Mouse (Mus musculus) stomach, embryonic 16.5 days (tissue): ENCODE results near the gene Nipa1. TPM values are rescaled to one million over a fixed set of nuclear protein-coding genes. Genes with fewer than 3 reads are reported as not detected.
"Not testable (repeated sequence)": the region's sequence is repeated elsewhere in the genome, so short reads cannot be mapped to it uniquely, and the experiment has no call there.

Source experiments
- ATAC-seq: fragments of 200-750 bp; cut with Nextera tagmentation; 2 replicates; pipeline ENCODE4 v1.8.0; 2017; ENCODE audit warnings: moderate number of reproducible peaks, moderate TSS enrichment; ENCODE audit not compliant: insufficient read depth, low FRiP score
- H3K27ac ChIP-seq: fragments of 300-500 bp; sonication (generic); 2 replicates; pipeline ENCODE4 v1.5.1; 2014; ENCODE audit warnings: low read length
- H3K27me3 ChIP-seq: fragments of 300-500 bp; sonication (generic); 2 replicates; pipeline ENCODE4 v1.6.1; 2014; ENCODE audit warnings: low read length, control low read depth, mixed read lengths; ENCODE audit not compliant: control insufficient read depth, insufficient read depth
- H3K36me3 ChIP-seq: fragments of 300-500 bp; sonication (generic); 2 replicates; pipeline ENCODE4 v1.6.1; 2014; ENCODE audit warnings: low read length; ENCODE audit not compliant: control insufficient read depth, insufficient read depth
- H3K4me1 ChIP-seq: fragments of 300-500 bp; sonication (generic); 2 replicates; pipeline ENCODE4 v1.6.1; 2014; ENCODE audit warnings: low read length, control low read depth, mixed read lengths; ENCODE audit not compliant: control insufficient read depth, insufficient read depth
- H3K4me2 ChIP-seq: fragments of 300-500 bp; sonication (generic); 2 replicates; pipeline ENCODE4 v1.6.1; 2014; ENCODE audit warnings: low read depth, low read length, mixed read lengths
- H3K4me3 ChIP-seq: fragments of 300-500 bp; sonication (generic); replicated peaks from 2 replicates; pipeline ENCODE4 v1.5.1; 2014; ENCODE audit warnings: mild to moderate bottlenecking, low read length
- H3K9ac ChIP-seq: fragments of 300-500 bp; sonication (generic); 2 replicates; pipeline ENCODE4 v1.6.1; 2014; ENCODE audit warnings: low read length
- H3K9me3 ChIP-seq: fragments of 300-500 bp; sonication (generic); replicated peaks from 2 replicates; pipeline ENCODE4 v1.6.1; 2016; ENCODE audit warnings: low read length, control low read depth; ENCODE audit not compliant: control insufficient read depth
- WGBS: fragments of 180-500 bp; shearing (Covaris S2); extraction: QIAGEN DNeasy Blood & Tissue Kit; methylation state at CpG from one replicate; pipeline ENCODE4 v1.1.7; 2014; 5-methylcytosine and 5-hydroxymethylcytosine counted together
- polyA plus RNA-seq: library from polyadenylated mRNA; unstranded; fragments of >200 nt; fragmentation: Nextera tagmentation; extraction: Ambion mirVana; gene quantifications from 2 replicates; pipeline ENCODE4 v1.2.1, GENCODE M21; 2015

Nipa1 gene
- polyA plus RNA-seq, 1 experiment from 2014 or later = 6.0 TPM

- H3K9ac ChIP-seq = no peak overlapping the region
- H3K4me1 ChIP-seq = peaks cover 8% of the 10 kb centered on the region; the same call in 1 of the 2 replicates
- no peaks in the 10 kb centered on the region for H3K36me3 ChIP-seq
- no peaks in the 10 kb centered on the region for H3K9me3 ChIP-seq
- no peak for ATAC-seq
- no peaks in the 10 kb centered on the region for H3K27me3 ChIP-seq
- H3K4me2 ChIP-seq = no peak overlapping the region
- no peak overlapping the region for H3K27ac ChIP-seq
- 69% methylated on average over 6 of the region's 6 CpGs for WGBS
- H3K4me3 ChIP-seq = no peak overlapping the region
Observed at GRCm38 (mm10) chr7:56015172-56015571, 4.6 kb downstream of the Nipa1 start.

DNA sequence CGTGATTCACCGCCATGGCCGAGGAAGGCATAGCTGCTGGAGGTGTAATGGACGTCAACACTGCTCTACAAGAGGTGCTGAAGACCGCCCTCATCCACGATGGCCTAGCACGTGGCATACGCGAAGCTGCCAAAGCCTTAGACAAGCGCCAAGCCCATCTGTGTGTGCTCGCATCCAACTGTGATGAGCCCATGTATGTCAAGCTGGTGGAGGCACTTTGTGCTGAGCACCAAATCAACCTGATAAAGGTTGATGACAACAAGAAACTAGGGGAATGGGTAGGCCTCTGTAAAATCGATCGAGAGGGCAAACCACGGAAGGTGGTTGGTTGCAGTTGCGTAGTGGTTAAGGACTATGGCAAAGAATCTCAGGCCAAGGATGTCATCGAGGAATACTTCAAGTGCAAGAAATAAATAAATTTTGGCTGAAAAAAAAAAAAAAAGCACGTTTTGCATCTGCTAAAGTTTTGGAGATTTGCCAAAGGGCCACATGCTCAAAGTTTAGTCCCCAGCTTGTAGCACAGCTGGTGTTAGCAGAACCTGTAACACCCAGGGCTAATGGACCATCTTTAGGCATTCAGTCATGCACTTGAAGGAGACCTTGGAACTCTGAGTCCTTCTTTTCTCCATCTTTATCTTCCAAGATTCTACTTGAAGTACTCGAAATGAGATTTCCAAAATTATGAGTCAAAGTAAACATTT is 5.6 kb downstream of the Nipa1 start:
- WGBS = 80% methylated on average over 7 of the region's 18 CpGs

GRCm38 (mm10) chr7:56013261-56014001 is 6.3 kb downstream of the Nipa1 start:
- no peaks in the 10 kb centered on the region for H3K9me3 ChIP-seq
- 96% methylated on average over 14 of the region's 14 CpGs for WGBS
- 0 out of 2 replicates have a peak, but pooled peaks cover 1% of the 10 kb centered on the region for H3K4me1 ChIP-seq
- H3K4me2 ChIP-seq = no peak overlapping the region
- ATAC-seq = no peak
- no peaks in the 10 kb centered on the region for H3K27me3 ChIP-seq
- H3K9ac ChIP-seq = no peak overlapping the region
- no peak overlapping the region for H3K27ac ChIP-seq
- H3K36me3 ChIP-seq = no peaks in the 10 kb centered on the region
- no peak overlapping the region for H3K4me3 ChIP-seq

More for the DNA sequence above, 5.6 kb downstream of the Nipa1 start:
- H3K27me3 ChIP-seq, H3K27ac ChIP-seq, H3K4me2 ChIP-seq, H3K4me3 ChIP-seq, H3K9me3 ChIP-seq, ATAC-seq, H3K36me3 ChIP-seq, H3K9ac ChIP-seq, H3K4me1 ChIP-seq: not testable (repeated sequence)

GRCm38 (mm10) chr7:56011018-56011333 is 8.8 kb downstream of the Nipa1 start:
- Histone ChIP-seq H3K4me3 (no peak overlapping the region), H3K27ac (no peak overlapping the region), H3K27me3 (no peaks in the 10 kb centered on the region), H3K9me3 (no peaks in the 10 kb centered on the region), H3K4me1 (no peaks in the 10 kb centered on the region), H3K9ac (no peak overlapping the region), H3K4me2 (no peak overlapping the region), H3K36me3 (no peaks in the 10 kb centered on the region)
- ATAC-seq = no peak

DNA sequence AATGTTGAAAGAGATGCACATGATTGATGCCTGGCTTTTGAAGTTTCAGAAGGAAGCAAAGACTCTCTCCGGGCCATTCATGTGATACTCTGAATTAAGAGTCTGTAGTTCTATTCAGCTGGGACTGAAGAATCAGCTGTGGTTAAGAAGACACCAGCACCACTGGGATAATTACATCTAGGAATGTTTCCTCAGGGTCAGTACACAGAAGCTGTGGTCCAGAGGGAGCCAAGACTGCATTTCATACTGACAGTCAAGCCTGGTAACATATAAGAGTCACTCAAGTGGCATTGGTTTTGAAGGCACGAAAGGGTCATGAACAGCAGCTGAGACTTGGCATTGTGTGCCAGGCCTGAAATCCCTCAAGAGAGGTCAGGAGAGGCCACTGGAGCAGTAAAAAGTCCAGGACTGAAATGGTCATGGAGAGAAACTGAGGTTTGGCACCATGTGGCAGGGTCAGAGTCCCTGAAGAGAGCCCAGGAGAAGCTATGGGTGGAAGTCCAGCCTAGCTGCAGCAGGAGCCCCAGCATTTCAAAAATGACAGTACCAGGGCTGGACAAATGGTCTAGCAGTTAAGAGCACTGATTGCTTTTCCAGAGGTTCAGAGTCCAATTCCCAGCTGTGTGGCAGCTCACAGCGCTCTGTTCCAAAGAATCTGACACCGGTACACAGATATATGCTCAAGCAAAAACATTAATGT is 9.3 kb downstream of the Nipa1 start:
- WGBS = 85% methylated on average over 4 of the region's 4 CpGs
- H3K27ac ChIP-seq = no peak overlapping the region
- H3K9ac ChIP-seq = no peak overlapping the region
- no peaks in the 10 kb centered on the region for H3K9me3 ChIP-seq
- no peak overlapping the region for H3K4me2 ChIP-seq
- no peak for ATAC-seq
- no peaks in the 10 kb centered on the region for H3K27me3 ChIP-seq
- no peak overlapping the region for H3K4me3 ChIP-seq
- H3K36me3 ChIP-seq = no peaks in the 10 kb centered on the region
- H3K4me1 ChIP-seq = no peaks in the 10 kb centered on the region

DNA sequence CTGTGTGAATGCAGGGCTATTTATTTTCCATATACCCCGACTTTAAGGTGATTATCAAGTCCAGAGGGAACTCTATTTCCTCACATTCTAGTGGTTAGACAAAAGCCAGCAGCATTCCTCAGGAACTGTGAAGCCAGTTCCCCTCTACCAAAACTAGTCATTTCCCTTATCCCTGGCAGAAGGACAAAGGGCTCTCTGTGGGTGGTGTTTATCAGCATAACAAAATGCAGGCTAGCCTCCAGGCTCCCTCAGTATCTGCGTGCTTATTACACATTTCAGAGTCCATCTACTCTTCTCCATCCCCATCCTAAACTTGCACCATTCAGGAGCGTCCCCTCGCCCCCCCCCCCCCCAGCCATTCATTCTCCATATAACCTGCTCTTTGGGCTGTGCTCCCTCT is 20.8 kb downstream of the Nipa1 start:
- Histone ChIP-seq H3K4me3 (no peak overlapping the region), H3K36me3 (no peaks in the 10 kb centered on the region), H3K27ac (no peak overlapping the region), H3K9me3 (no peaks in the 10 kb centered on the region), H3K27me3 (no peaks in the 10 kb centered on the region), H3K4me2 (no peak overlapping the region), H3K9ac (no peak overlapping the region), H3K4me1 (no peaks in the 10 kb centered on the region)
- no peak for ATAC-seq
- 36% methylated on average over 3 of the region's 4 CpGs for WGBS

GRCm38 (mm10) chr7:55995013-55995412 is 24.7 kb downstream of the Nipa1 start:
- Histone ChIP-seq H3K36me3 (no peaks in the 10 kb centered on the region; the same call in 1 of the 2 replicates), H3K27me3 (no peaks in the 10 kb centered on the region), H3K9ac (no peak overlapping the region), H3K27ac (no peak overlapping the region), H3K4me2 (no peak overlapping the region), H3K9me3 (no peaks in the 10 kb centered on the region), H3K4me3 (no peak overlapping the region), H3K4me1 (no peaks in the 10 kb centered on the region)
- no peak for ATAC-seq
- WGBS = 55% methylated on average over 4 of the region's 4 CpGs

DNA sequence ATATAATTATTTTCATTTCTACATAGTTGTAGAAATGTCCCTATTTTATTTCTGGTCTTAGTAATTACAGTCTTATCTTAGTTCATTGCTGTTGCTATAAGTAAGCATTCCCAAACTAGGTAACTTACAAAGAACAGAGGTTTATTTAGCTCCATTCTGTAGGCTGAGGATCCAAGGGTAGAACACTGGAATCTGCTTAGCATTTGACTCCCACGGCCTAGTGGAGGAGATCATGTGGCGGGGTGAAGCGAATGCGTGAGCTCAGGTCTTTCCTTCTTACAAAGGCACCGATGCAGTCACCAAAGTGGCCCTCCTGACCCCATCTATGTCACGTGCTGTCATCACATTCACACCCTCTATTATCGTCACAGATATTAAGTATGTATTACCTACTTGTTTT is 27.9 kb downstream of the Nipa1 start:
- no peaks in the 10 kb centered on the region for H3K27me3 ChIP-seq
- no peak overlapping the region for H3K9ac ChIP-seq
- H3K27ac ChIP-seq = no peak overlapping the region
- no peak for ATAC-seq
- peaks cover 3% of the 10 kb centered on the region for H3K36me3 ChIP-seq
- H3K4me2 ChIP-seq = no peak overlapping the region
- no peaks in the 10 kb centered on the region for H3K9me3 ChIP-seq
- no peak overlapping the region for H3K4me3 ChIP-seq
- 91% methylated on average over 7 of the region's 7 CpGs for WGBS
- no peaks in the 10 kb centered on the region for H3K4me1 ChIP-seq

DNA sequence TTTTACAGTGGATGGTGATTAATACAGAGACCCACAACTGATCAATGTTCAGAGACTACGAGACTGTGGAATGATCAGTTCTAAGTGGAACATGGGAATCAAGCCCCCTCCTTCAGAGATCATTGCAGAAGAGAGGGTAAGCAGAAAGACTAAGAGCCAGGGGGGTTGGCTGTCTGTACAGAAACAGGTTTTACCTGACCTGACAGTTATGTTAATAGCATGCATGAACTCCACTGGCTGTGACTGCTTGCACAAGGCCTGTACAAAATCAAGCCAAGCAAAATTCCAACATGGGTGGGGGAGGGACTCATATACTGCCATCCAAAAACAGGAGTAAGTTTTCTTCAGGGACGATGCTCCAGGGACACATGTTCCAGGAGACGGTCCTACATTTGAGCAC is 28.6 kb downstream of the Nipa1 start:
- no peak overlapping the region for H3K27ac ChIP-seq
- H3K27me3 ChIP-seq = no peaks in the 10 kb centered on the region
- H3K9ac ChIP-seq = no peak overlapping the region
- no peaks in the 10 kb centered on the region for H3K4me1 ChIP-seq
- H3K4me3 ChIP-seq = no peak overlapping the region
- no peak overlapping the region for H3K4me2 ChIP-seq
- H3K36me3 ChIP-seq = peaks cover 3% of the 10 kb centered on the region
- 88% methylated on average over 3 of the region's 3 CpGs for WGBS
- H3K9me3 ChIP-seq = no peaks in the 10 kb centered on the region
- ATAC-seq = no peak
